Mouse (Mus musculus) CD4-positive, CD25-positive, alpha-beta regulatory T cell (primary cell): ENCODE measurements around the gene Gabpb1. TPM values are rescaled to one million over a fixed set of nuclear protein-coding genes. Genes with fewer than 3 reads are reported as not detected.

Experiments
- polyA plus RNA-seq: library from polyadenylated mRNA; unstranded; fragments of 100-300 nt; shearing (Covaris generic); gene quantifications from one replicate; pipeline ENCODE4 v1.2.1, GENCODE M21; 2017

Gene Gabpb1
- 73.1 TPM for polyA plus RNA-seq

DNA sequence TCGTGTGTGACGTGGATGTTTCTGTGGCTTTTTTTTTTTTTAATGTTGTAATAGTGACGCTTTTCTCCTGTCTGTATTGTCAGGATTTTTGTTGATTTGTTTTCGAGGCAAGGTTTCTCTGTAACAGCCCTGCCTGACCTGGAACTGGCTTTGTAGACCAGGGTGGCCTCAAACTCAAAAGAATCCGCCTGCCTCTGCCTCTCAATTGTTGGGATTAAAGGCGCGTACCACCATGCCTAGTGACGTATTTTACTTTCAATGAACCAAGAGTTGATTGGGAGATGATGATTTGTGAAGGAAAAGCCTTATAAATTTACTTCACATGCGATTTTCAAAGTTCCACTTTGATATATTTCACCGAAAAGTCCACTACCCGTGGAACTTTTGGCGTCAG lies at the start of gene Gabpb1:
TSS of gene Gabpb1 (minus strand) at position 216 of the 394 bp plus-strand sequence.

GRCm38 (mm10) chr2:126706759-126707437 lies 30.8 kb upstream of the Gabpb1 start, which contains the start of gene Usp8:
Usp8 (plus strand) TSS chr2:126707328.

DNA sequence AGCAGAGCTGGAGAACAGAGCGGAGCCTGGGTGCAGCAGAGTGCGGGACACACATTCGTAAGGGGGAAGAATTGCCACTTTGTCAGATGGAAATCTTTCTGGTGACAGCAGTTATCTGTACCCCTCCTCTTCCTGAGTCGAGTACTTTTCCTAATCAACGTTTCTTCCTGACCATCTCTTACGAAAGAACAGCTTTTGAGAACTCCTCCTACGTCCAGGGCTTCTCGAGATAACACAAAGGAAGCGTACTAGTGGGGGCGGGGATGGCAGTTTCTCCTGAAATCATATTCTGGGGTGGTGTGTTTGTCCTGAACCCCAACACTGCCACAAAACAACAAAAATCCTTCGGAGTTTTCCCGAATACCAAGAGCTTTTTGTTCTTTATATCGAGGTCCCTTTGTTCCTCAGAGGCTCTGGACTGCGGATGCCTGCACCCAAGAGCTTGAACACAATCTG lies 56.9 kb downstream of the Gabpb1 start, which contains the start of gene Hdc:
TSS of gene Hdc (minus strand) at position 51 of the 456 bp plus-strand sequence.

Other genes with a start within 250 kb of the Gabpb1 start
- gene Atp8b4, start 175.7 kb downstream of the Gabpb1 start, polyA plus RNA-seq, result 1.3 TPM
- not detected for gene Slc27a2, start 123.9 kb downstream of the Gabpb1 start, polyA plus RNA-seq
- gene Hdc, start 57.0 kb downstream of the Gabpb1 start, polyA plus RNA-seq, result 0.63 TPM
- gene Usp8, start 31.0 kb upstream of the Gabpb1 start, polyA plus RNA-seq, result 49.9 TPM
- gene Usp50, start 107.1 kb upstream of the Gabpb1 start, polyA plus RNA-seq, result 2.2 TPM
- 71.5 TPM for gene Trpm7, start 199.9 kb upstream of the Gabpb1 start, polyA plus RNA-seq